Mouse (Mus musculus) embryonic facial prominence, embryonic 14.5 days (tissue): ENCODE measurements around the gene Wrap73. TPM values are rescaled to one million over a fixed set of nuclear protein-coding genes. Genes with fewer than 3 reads are reported as not detected.

ENCODE experiments used
- polyA plus RNA-seq: library from polyadenylated mRNA; unstranded; fragments of >200 nt; fragmentation: Nextera tagmentation; extraction: Ambion mirVana; gene quantifications from 2 replicates; pipeline ENCODE4 v1.2.1, GENCODE M21; 2014

Gene Wrap73
- polyA plus RNA-seq, 1 experiment from 2014 or later, result 36.8 TPM

Other genes starting within 250 kb of the Wrap73 start
- 68.8 and 70.8 TPM in 2 replicates for gene A430005L14Rik, start 185.1 kb upstream of the Wrap73 start, polyA plus RNA-seq
- gene Dffb, start 167.2 kb upstream of the Wrap73 start, polyA plus RNA-seq, result 7.3 and 10.1 TPM in 2 replicates
- gene Cep104, start 167.2 kb upstream of the Wrap73 start, polyA plus RNA-seq, result 14.2 and 15.2 TPM in 2 replicates
- 11.6 and 11.9 TPM in 2 replicates for gene Lrrc47, start 130.6 kb upstream of the Wrap73 start, polyA plus RNA-seq
- gene Smim1, start 116.1 kb upstream of the Wrap73 start, polyA plus RNA-seq, result 34.3 TPM in 2 replicates
- 0.09 TPM in 1 of 2 replicates, not detected in the other for gene Ccdc27, start 99.7 kb upstream of the Wrap73 start, polyA plus RNA-seq
- 3.5 and 3.8 TPM in 2 replicates for gene Trp73, start 2.2 kb upstream of the Wrap73 start, polyA plus RNA-seq
- 148 and 155 TPM in 2 replicates for gene Tprgl, start 18.3 kb downstream of the Wrap73 start, polyA plus RNA-seq
- 91.2 and 97.2 TPM in 2 replicates for gene Megf6, start 28.4 kb downstream of the Wrap73 start, polyA plus RNA-seq
- gene Arhgef16, start 159.3 kb downstream of the Wrap73 start, polyA plus RNA-seq, result 5.5 and 6.1 TPM in 2 replicates
- gene B230104I21Rik, start 193.8 kb downstream of the Wrap73 start, polyA plus RNA-seq, result 0.33 TPM in 1 of 2 replicates, not detected in the other